Mouse (Mus musculus) MEL (cell line): ENCODE results near the gene Fez2. TPM values are rescaled to one million over a fixed set of nuclear protein-coding genes. Genes with fewer than 3 reads are reported as not detected.
A peak's percentile ranks its signal among the peaks of the same experiment; 100 is the strongest.

ENCODE experiments used
- DNase-seq: peaks from one replicate; pipeline ENCODE4 v3.0.0; 2011; ENCODE audit warnings: low read depth, low spot score
- H3K27ac ChIP-seq: 2 replicates; pipeline ENCODE4 v1.5.1; 2012; ENCODE audit warnings: low read depth, mild to moderate bottlenecking, control low read depth, low read length, moderate library complexity; ENCODE audit not compliant: control insufficient read depth
- H3K27me3 ChIP-seq, 2 experiments: fragments of 150-350 bp in 1 of 2; sonication (generic) in 1 of 2; 2 replicates each; pipeline ENCODE4 v1.6.1; 2012; ENCODE audit warnings: low read length in 2 of 2, mild to moderate bottlenecking in 2 of 2, improper control_type of control experiment in 1 of 2, moderate library complexity in 1 of 2; ENCODE audit not compliant: insufficient read depth in 2 of 2, control insufficient read depth in 1 of 2
- H3K36me3 ChIP-seq, 2 experiments: 2 replicates each; pipeline ENCODE4 v1.6.1; 2012 to 2014; ENCODE audit warnings: low read length in 2 of 2, improper control_type of control experiment in 1 of 2, inconsistent platforms in 1 of 2, mild to moderate bottlenecking in 1 of 2; ENCODE audit not compliant: insufficient read depth in 2 of 2, control insufficient read depth in 1 of 2
- H3K4me1 ChIP-seq, 2 experiments: fragments of 150-350 bp in 1 of 2; sonication (generic) in 1 of 2; 2 replicates each; pipeline ENCODE4 v1.6.1; 2012; ENCODE audit warnings: low read length in 2 of 2, improper control_type of control experiment in 1 of 2, mild to moderate bottlenecking in 1 of 2; ENCODE audit not compliant: insufficient read depth in 2 of 2, control insufficient read depth in 1 of 2
- H3K4me3 ChIP-seq, 2 experiments: fragments of 150-350 bp in 1 of 2; sonication (generic) in 1 of 2; 2 replicates each; pipeline ENCODE4 v1.5.1; 2012; ENCODE audit warnings: low read depth in 2 of 2, low read length in 2 of 2, mild to moderate bottlenecking in 2 of 2, moderate library complexity in 2 of 2, control low read depth in 1 of 2, improper control_type of control experiment in 1 of 2; ENCODE audit not compliant: control insufficient read depth in 1 of 2, insufficient read depth in 1 of 2
- H3K79me2 ChIP-seq: 2 replicates; pipeline ENCODE4 v1.6.1; 2012; ENCODE audit warnings: mild to moderate bottlenecking, low read length, moderate library complexity; ENCODE audit not compliant: control insufficient read depth, poor library complexity, insufficient read depth
- H3K9ac ChIP-seq: 2 replicates; pipeline ENCODE4 v1.6.1; 2012; ENCODE audit warnings: low read depth, mild to moderate bottlenecking, control low read depth, low read length, moderate library complexity; ENCODE audit not compliant: control insufficient read depth, poor library complexity, severe bottlenecking
- H3K9me3 ChIP-seq: fragments of 150-350 bp; sonication (generic); replicated peaks from 2 replicates; pipeline ENCODE4 v1.6.1; 2012; ENCODE audit warnings: mild to moderate bottlenecking, low read length, improper control_type of control experiment, moderate library complexity; ENCODE audit not compliant: insufficient read depth
- ELF1 ChIP-seq: IDR thresholded peaks from 2 replicates; pipeline ENCODE4 v1.6.1; 2014; ENCODE audit warnings: low read depth, mild to moderate bottlenecking, inconsistent platforms, low read length, improper control_type of control experiment, moderate library complexity
- KAT2A ChIP-seq: conservative IDR thresholded peaks from 2 replicates; pipeline ENCODE4 v1.6.1; 2012; ENCODE audit warnings: low read depth, low read length, improper control_type of control experiment, inconsistent platforms
- MAFK ChIP-seq: IDR thresholded peaks from 2 replicates; pipeline ENCODE4 v1.6.1; 2011; ENCODE audit warnings: low read depth, mild to moderate bottlenecking, low read length, improper control_type of control experiment, borderline replicate concordance
- MAX ChIP-seq: IDR thresholded peaks from 2 replicates; pipeline ENCODE4 v1.6.1; 2011; ENCODE audit warnings: low read length, improper control_type of control experiment
- MEF2A ChIP-seq: IDR thresholded peaks from 2 replicates; pipeline ENCODE4 v1.6.1; 2014; ENCODE audit warnings: low read depth, mild to moderate bottlenecking, inconsistent platforms, low read length, improper control_type of control experiment; ENCODE audit not compliant: poor library complexity, insufficient replicate concordance, severe bottlenecking; ENCODE audit errors: extremely low read depth
- MXI1 ChIP-seq: IDR thresholded peaks from 2 replicates; pipeline ENCODE4 v1.6.1; 2011; ENCODE audit warnings: mild to moderate bottlenecking, low read depth, low read length, improper control_type of control experiment
- MYB ChIP-seq: IDR thresholded peaks from 2 replicates; pipeline ENCODE4 v1.6.1; 2011; ENCODE audit warnings: mild to moderate bottlenecking, low read depth, low read length, improper control_type of control experiment
- NELFE ChIP-seq: IDR thresholded peaks from 2 replicates; pipeline ENCODE4 v1.6.1; 2011; ENCODE audit warnings: low read depth, low read length, improper control_type of control experiment
- POLR2AphosphoS2 ChIP-seq: IDR thresholded peaks from 2 replicates; pipeline ENCODE4 v1.6.1; 2011; ENCODE audit warnings: low read length, improper control_type of control experiment
- POLR2AphosphoS5 ChIP-seq: IDR thresholded peaks from 2 replicates; pipeline ENCODE4 v1.6.1; 2012; ENCODE audit warnings: low read depth, borderline replicate concordance, mild to moderate bottlenecking, inconsistent platforms, low read length, moderate library complexity, mixed read lengths
- RAD21 ChIP-seq: IDR thresholded peaks from 2 replicates; pipeline ENCODE4 v1.6.1; 2011; ENCODE audit warnings: mild to moderate bottlenecking, low read depth, low read length, improper control_type of control experiment
- SIN3A ChIP-seq: IDR thresholded peaks from 2 replicates; pipeline ENCODE4 v1.6.1; 2012; ENCODE audit warnings: low read length, improper control_type of control experiment, inconsistent platforms
- SMC3 ChIP-seq: IDR thresholded peaks from 2 replicates; pipeline ENCODE4 v1.6.1; 2011; ENCODE audit warnings: low read depth, low read length, improper control_type of control experiment
- TAL1 ChIP-seq: IDR thresholded peaks from 2 replicates; pipeline ENCODE4 v1.6.1; 2012; ENCODE audit warnings: mild to moderate bottlenecking, inconsistent platforms, low read length, moderate library complexity, mixed read lengths
- UBTF ChIP-seq: IDR thresholded peaks from 2 replicates; pipeline ENCODE4 v1.6.1; 2012; ENCODE audit warnings: low read depth, mild to moderate bottlenecking, inconsistent platforms, low read length, improper control_type of control experiment, moderate library complexity, borderline replicate concordance; ENCODE audit not compliant: insufficient read depth
- USF1 ChIP-seq: IDR thresholded peaks from 2 replicates; pipeline ENCODE4 v1.6.1; 2014; ENCODE audit warnings: low read depth, mild to moderate bottlenecking, inconsistent platforms, low read length, improper control_type of control experiment, moderate library complexity
- ZNF384 ChIP-seq: IDR thresholded peaks from 2 replicates; pipeline ENCODE4 v1.6.1; 2012; ENCODE audit warnings: low read depth, mild to moderate bottlenecking, inconsistent platforms, low read length, improper control_type of control experiment
- polyA plus RNA-seq, 2 experiments: library from polyadenylated mRNA; stranded (reverse) in 1 of 2; unstranded in 1 of 2; fragments of >175 nt in 1 of 2; fragments of >200 nt in 1 of 2; gene quantifications; 2 replicates each; pipeline versions ENCODE4 v1.2.1 to v1.2.4; 2012; ENCODE audit warnings: low replicate concordance in 2 of 2, low read depth in 1 of 2; ENCODE audit not compliant: insufficient read length in 2 of 2, insufficient read depth in 1 of 2, missing spikeins in 1 of 2
- total RNA-seq: library from RNA; depleted of rRNA; stranded (reverse); fragments of 300-350 nt; gene quantifications from 2 replicates; pipeline ENCODE4 v1.2.3, GENCODE M21; 2012

Gene Fez2
- total and polyA plus RNA-seq, 3 experiments, result 11.7 to 17.4 TPM; not detected in 1

- TF ChIP-seq SMC3 (peak; percentile 17; the same call in 1 of the 2 replicates), RAD21 (peak; percentile 25), ZNF384 (no peak)
- no peaks in the 10 kb centered on the region for H3K79me2 ChIP-seq
- no peaks in the 10 kb centered on the region for H3K27me3 ChIP-seq
- no peaks in the 10 kb centered on the region for H3K4me1 ChIP-seq
- H3K4me3 ChIP-seq, result no peak overlapping the region
- H3K36me3 ChIP-seq, result no peaks in the 10 kb centered on the region
- no peak overlapping the region for H3K27ac ChIP-seq
- H3K9ac ChIP-seq, result no peak overlapping the region
- no peaks in the 10 kb centered on the region for H3K9me3 ChIP-seq
- no peak for DNase-seq
Observed at GRCm38 (mm10) chr17:78370445-78370844, 47.5 kb downstream of the Fez2 start.

GRCm38 (mm10) chr17:78368481-78368880, 49.5 kb downstream of the Fez2 start:
- no peaks in the 10 kb centered on the region for H3K36me3 ChIP-seq
- H3K27ac ChIP-seq, result no peak overlapping the region
- no peaks in the 10 kb centered on the region for H3K9me3 ChIP-seq
- H3K4me3 ChIP-seq, result no peak overlapping the region
- no peaks in the 10 kb centered on the region for H3K79me2 ChIP-seq
- DNase-seq, result no peak
- TF ChIP-seq MAX, result no peak
- no peak for TF ChIP-seq MXI1
- no peak for TF ChIP-seq SIN3A
- no peak for TF ChIP-seq ZNF384
- no peak for TF ChIP-seq UBTF
- no peak for TF ChIP-seq MYB
- no peak for TF ChIP-seq POLR2AphosphoS5
- TF ChIP-seq USF1, result no peak
- TF ChIP-seq KAT2A, result no peak
- TF ChIP-seq MAFK, result no peak
- no peak for TF ChIP-seq MEF2A
- no peak for TF ChIP-seq POLR2AphosphoS2
- TF ChIP-seq NELFE, result no peak
- TF ChIP-seq TAL1, result no peak
- TF ChIP-seq ELF1, result no peak
- TF ChIP-seq RAD21, result no peak
- H3K9ac ChIP-seq, result no peak overlapping the region
- H3K27me3 ChIP-seq, result no peaks in the 10 kb centered on the region
- no peaks in the 10 kb centered on the region for H3K4me1 ChIP-seq
